Mouse (Mus musculus) neural tube, embryonic 13.5 days (tissue): ENCODE results near the gene Amigo2. TPM values are rescaled to one million over a fixed set of nuclear protein-coding genes. Genes with fewer than 3 reads are reported as not detected.

ENCODE experiments used
- ATAC-seq: fragments of 200-750 bp; cut with Nextera tagmentation; 2 replicates; pipeline ENCODE4 v1.8.0; 2017; ENCODE audit warnings: low read depth, mild to moderate bottlenecking, moderate TSS enrichment, moderate library complexity
- H3K27ac ChIP-seq: fragments of 300-500 bp; sonication (generic); replicated peaks from 2 replicates; pipeline ENCODE4 v1.5.1; 2015; ENCODE audit warnings: moderate library complexity, mild to moderate bottlenecking, inconsistent platforms
- H3K27me3 ChIP-seq: fragments of 300-500 bp; sonication (generic); 2 replicates; pipeline ENCODE4 v1.6.1; 2015; ENCODE audit warnings: mild to moderate bottlenecking, inconsistent platforms
- H3K36me3 ChIP-seq: fragments of 300-500 bp; sonication (generic); 2 replicates; pipeline ENCODE4 v1.6.1; 2015; ENCODE audit warnings: mild to moderate bottlenecking, inconsistent platforms
- H3K4me1 ChIP-seq: fragments of 300-500 bp; sonication (generic); replicated peaks from 2 replicates; pipeline ENCODE4 v1.6.1; 2015; ENCODE audit warnings: inconsistent platforms
- H3K4me2 ChIP-seq: fragments of 300-500 bp; sonication (generic); 2 replicates; pipeline ENCODE4 v1.6.1; 2015; ENCODE audit warnings: inconsistent platforms, mild to moderate bottlenecking, moderate library complexity
- H3K4me3 ChIP-seq: fragments of 300-500 bp; sonication (generic); 2 replicates; pipeline ENCODE4 v1.5.1; 2015; ENCODE audit warnings: mild to moderate bottlenecking, inconsistent platforms
- H3K9ac ChIP-seq: fragments of 300-500 bp; sonication (generic); 2 replicates; pipeline ENCODE4 v1.6.1; 2015; ENCODE audit warnings: moderate library complexity, mild to moderate bottlenecking, inconsistent platforms
- H3K9me3 ChIP-seq: fragments of 300-500 bp; sonication (generic); 2 replicates; pipeline ENCODE4 v1.6.1; 2016; ENCODE audit warnings: inconsistent platforms
- WGBS: fragments of 180-500 bp; shearing (Covaris S2); methylation state at CpG from one replicate; pipeline ENCODE4 v1.1.7; 2015; 5-methylcytosine and 5-hydroxymethylcytosine counted together
- polyA plus RNA-seq: library from polyadenylated mRNA; unstranded; fragments of >200 nt; fragmentation: Nextera tagmentation; extraction: Ambion mirVana; gene quantifications from 2 replicates; pipeline ENCODE4 v1.2.1, GENCODE M21; 2015

Amigo2 gene
- polyA plus RNA-seq, 1 experiment from 2014 or later, result 6.3 TPM

DNA sequence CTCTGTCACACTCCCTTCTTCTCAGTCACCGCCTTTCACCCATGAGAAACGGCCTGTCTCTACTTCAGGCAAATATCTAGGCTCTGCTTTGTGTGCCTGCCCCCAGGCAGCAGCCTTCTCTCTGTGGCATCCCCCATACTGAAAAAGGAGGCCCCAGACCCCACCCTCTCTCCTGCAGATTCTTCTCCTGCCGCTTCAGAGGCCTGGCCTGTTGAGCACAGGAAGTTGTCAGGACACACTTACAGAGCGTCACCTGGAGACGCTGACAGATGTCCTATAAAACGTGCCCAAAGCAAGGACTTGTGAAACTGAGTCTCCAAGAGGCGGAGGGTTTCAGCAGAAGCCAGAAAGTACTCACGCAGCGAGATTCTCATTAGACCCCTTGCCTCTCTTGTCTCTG lies 33.7 kb upstream of the Amigo2 start:
- Histone ChIP-seq H3K27ac (no peak overlapping the region), H3K4me2 (no peak overlapping the region), H3K4me3 (no peak overlapping the region), H3K27me3 (no peaks in the 10 kb centered on the region), H3K36me3 (no peaks in the 10 kb centered on the region), H3K9me3 (no peaks in the 10 kb centered on the region), H3K4me1 (peaks cover 30% of the 10 kb centered on the region), H3K9ac (no peak overlapping the region)
- ATAC-seq, result no peak
- WGBS, result 63% methylated on average over 9 of the region's 9 CpGs

DNA sequence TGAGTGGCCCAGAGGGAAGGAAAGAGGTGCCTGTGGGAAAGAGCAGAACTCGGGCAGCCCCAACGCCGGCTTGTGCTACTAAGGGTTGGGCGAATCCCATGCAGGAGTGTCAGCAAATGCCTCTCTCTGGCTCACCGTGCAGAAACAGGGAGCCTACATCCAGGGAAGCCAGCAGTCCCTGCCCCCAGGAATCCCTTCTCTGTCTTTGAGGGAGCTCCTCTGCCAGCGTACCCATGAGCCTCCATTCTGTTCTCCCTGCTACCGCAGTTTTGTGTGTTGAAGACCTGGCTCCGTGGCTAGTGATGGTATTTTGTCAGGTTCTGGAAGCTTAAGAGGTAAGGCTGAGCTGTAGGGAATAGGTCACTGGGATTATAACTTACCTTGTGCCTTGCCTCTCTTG lies 33.0 kb upstream of the Amigo2 start:
- H3K27ac ChIP-seq, result no peak overlapping the region
- peaks cover 35% of the 10 kb centered on the region for H3K4me1 ChIP-seq
- H3K9ac ChIP-seq, result no peak overlapping the region
- no peak overlapping the region for H3K4me2 ChIP-seq
- no peaks in the 10 kb centered on the region for H3K27me3 ChIP-seq
- H3K4me3 ChIP-seq, result no peak overlapping the region
- no peak for ATAC-seq
- no peaks in the 10 kb centered on the region for H3K36me3 ChIP-seq
- H3K9me3 ChIP-seq, result no peaks in the 10 kb centered on the region
- 90% methylated on average over 8 of the region's 8 CpGs for WGBS

DNA sequence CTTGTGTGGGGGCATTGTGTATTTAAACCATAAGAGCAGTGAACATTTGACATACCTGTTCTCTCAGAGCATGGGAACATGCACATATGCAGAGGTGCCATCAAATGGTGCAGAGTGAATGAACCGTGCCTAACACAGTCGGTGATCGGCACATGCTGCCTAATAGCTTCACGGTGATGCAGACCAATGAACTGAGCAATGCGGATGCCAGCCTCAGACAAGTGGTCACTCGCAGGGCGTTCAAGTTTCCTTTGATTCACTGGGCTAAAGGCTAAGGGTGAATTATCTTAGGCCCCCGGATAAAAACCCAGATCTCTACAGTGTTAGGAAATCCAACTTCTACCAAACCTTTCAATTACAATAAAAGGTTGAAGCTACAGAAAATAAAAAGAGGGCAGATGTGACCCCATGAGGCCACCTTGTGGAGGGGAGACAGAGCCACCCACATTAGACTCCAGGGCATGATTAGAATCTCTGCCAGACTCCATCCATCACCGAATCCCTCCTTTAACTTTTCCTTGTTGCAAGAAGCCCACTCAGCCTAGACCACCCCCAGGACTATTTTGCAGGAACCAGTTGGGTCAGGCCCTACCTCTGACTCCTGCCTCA lies 31.4 kb upstream of the Amigo2 start:
- 84% methylated on average over 9 of the region's 9 CpGs for WGBS
- Histone ChIP-seq H3K4me1 (peaks cover 35% of the 10 kb centered on the region), H3K4me2 (no peak overlapping the region), H3K9me3 (no peaks in the 10 kb centered on the region), H3K27ac (no peak overlapping the region), H3K4me3 (no peak overlapping the region), H3K9ac (no peak overlapping the region), H3K36me3 (no peaks in the 10 kb centered on the region), H3K27me3 (no peaks in the 10 kb centered on the region)
- no peak for ATAC-seq

DNA sequence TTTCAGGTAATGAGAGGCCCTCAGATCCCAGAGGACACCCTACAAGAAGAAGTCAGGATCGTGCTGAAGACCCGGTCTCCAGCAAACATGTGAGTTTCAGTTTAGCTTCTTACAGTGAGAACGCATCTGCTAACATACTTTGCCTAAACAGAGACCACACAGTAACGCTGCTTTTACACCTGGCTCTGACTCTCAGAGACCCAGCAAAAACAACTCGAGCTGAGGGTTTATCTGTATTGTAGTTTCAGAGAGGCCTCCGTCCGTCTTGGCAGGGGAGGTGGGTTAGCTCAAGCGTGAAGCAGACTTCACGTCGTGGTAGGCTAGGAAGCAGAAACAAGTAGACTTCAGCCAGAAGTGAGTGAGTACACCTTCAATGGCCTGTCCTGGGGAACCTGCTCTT lies 30.2 kb upstream of the Amigo2 start:
- no peak overlapping the region for H3K27ac ChIP-seq

DNA sequence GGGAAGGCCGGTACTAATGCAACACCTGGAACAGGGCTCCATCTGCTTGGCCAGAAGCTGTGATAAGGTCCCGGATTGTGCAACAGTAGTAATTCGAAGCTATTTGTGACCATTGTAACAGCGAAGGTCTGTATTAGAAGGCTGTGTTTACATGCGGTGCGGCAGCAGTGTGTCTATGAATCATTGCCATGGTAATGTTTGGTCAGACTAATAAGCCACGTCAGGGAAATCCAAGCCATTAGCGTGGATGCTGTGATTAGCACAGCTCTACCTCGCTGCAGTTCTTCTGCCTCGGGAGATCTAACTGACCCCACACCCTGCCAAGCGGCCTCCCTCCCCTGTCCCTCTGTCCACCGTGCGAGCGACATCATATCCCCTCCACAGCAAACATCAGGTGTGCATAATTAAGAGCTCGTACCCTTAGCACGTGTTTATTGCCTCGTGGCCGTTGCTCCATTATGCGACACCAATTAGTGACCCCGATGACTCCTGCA lies 29.6 kb upstream of the Amigo2 start:
- Histone ChIP-seq H3K4me2 (peak overlapping the region; percentile 20; the same call in 1 of the 2 replicates), H3K4me1 (peaks cover 32% of the 10 kb centered on the region), H3K27me3 (no peaks in the 10 kb centered on the region), H3K4me3 (no peak overlapping the region), H3K9ac (peak overlapping the region; percentile 9; the same call in 1 of the 2 replicates), H3K9me3 (no peaks in the 10 kb centered on the region), H3K27ac (no peak overlapping the region), H3K36me3 (no peaks in the 10 kb centered on the region)
- ATAC-seq, result 0 out of 2 replicates have a peak, but pooled peaks have one; percentile 36
- WGBS, result 47% methylated on average over 20 of the region's 20 CpGs

More for the DNA sequence above, 30.2 kb upstream of the Amigo2 start:
- no peaks in the 10 kb centered on the region for H3K27me3 ChIP-seq
- H3K9me3 ChIP-seq, result no peaks in the 10 kb centered on the region
- peaks cover 35% of the 10 kb centered on the region for H3K4me1 ChIP-seq
- 70% methylated on average over 10 of the region's 10 CpGs for WGBS
- H3K4me3 ChIP-seq, result no peak overlapping the region
- H3K4me2 ChIP-seq, result no peak overlapping the region
- no peak overlapping the region for H3K9ac ChIP-seq
- no peak for ATAC-seq
- H3K36me3 ChIP-seq, result no peaks in the 10 kb centered on the region

DNA sequence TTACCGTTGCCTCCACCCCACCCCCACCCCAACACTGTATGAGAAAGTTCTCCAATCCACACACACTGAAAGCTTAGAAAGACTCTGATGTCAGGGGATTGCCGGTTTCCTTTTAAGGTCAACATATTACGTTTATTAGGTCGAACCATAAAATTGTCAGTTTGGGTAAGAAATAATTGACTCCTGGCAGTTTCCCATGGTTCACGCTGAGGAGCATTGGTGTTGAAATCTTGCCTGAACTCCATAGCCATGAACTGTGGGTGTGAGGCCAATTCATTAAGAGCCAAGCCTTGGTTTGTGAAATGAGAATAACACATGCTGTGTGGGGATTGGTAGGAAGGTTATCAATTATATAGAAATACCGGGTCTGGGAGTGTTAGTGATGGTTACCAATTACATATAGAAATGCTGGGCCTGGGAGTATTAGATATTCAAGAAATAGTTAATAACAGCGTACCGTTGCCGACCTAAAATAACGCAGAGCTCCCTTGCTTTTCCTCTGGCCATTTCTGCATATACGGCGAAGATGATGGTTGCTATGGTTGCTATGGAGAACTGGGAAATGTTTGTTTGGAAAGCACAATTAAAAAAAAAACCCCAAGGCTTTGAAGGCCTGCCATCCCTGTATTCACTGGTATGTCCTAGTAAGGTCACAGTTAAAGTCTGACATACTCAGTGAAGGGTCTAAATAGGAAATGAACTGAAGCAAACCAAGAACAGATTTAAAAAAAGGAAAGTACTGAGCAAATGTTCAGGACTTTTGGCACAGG lies 28.7 kb upstream of the Amigo2 start:
- WGBS, result 78% methylated on average over 12 of the region's 12 CpGs
- no peaks in the 10 kb centered on the region for H3K9me3 ChIP-seq
- H3K36me3 ChIP-seq, result no peaks in the 10 kb centered on the region
- H3K4me3 ChIP-seq, result no peak overlapping the region
- H3K4me1 ChIP-seq, result peaks cover 30% of the 10 kb centered on the region
- H3K27me3 ChIP-seq, result no peaks in the 10 kb centered on the region
- H3K9ac ChIP-seq, result no peak overlapping the region
- no peak for ATAC-seq
- no peak overlapping the region for H3K4me2 ChIP-seq
- no peak overlapping the region for H3K27ac ChIP-seq

DNA sequence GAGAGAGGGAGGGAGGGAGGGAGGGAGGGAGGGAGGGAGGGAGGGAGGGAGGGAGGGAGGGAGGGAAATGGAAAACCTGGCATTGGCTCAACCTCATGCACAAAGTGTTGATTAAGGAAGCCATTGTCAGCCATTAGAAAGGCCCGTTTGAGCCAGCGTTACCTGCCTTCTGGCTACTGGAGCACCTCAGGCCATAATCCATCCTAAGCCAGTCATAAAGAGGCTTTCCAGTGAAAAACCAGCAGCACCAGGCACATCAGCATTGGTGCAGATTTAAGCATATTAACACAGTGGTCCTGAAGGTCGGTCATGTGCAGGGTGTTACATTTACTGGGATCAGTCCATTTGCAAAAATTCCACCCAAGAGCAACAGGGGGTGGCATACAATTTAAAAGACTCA lies 25.7 kb upstream of the Amigo2 start:
- H3K9me3 ChIP-seq, result no peaks in the 10 kb centered on the region
- H3K27me3 ChIP-seq, result no peaks in the 10 kb centered on the region
- no peak overlapping the region for H3K27ac ChIP-seq
- no peaks in the 10 kb centered on the region for H3K36me3 ChIP-seq
- H3K4me3 ChIP-seq, result no peak overlapping the region
- peaks cover 22% of the 10 kb centered on the region for H3K4me1 ChIP-seq
- no peak overlapping the region for H3K4me2 ChIP-seq
- no peak for ATAC-seq
- no peak overlapping the region for H3K9ac ChIP-seq
- WGBS, result 80% methylated on average over 3 of the region's 3 CpGs

DNA sequence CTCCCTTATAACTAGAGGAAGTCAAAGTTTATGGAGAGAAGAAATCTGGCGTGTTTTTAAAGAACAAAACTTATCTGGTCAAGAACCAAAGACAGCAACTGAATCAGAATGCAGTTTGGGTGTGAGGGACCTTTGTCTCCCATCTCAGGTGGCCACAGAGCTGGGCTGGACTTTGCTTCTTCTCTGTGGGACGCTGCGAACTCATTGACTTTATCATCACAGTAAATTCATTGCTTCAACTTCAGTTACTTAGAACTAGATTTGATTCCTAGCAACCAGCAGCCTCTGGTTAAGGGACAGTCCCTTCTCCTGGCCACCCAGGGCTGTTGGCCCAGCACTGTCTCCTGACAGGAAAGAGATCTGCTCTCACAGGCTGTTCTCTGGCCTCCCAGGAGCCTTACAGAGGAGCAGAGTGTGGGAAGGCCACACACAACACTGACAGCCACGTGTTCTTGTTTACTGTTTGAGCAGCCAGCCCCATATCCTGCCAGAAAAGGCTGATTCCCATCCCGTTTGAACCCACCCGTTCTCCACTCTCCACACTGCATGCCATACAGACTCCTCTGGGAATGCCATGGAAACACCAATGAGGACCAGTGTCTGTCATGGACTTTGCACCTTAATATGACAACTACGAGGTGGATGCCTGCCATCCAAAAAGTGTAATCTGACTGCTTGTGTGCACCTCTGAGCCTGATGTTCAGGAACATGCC lies 25.1 kb upstream of the Amigo2 start:
- Histone ChIP-seq H3K27ac (no peak overlapping the region), H3K9me3 (no peaks in the 10 kb centered on the region), H3K36me3 (no peaks in the 10 kb centered on the region), H3K9ac (no peak overlapping the region), H3K4me2 (no peak overlapping the region), H3K4me1 (peaks cover 18% of the 10 kb centered on the region), H3K4me3 (no peak overlapping the region), H3K27me3 (no peaks in the 10 kb centered on the region)
- 50% methylated on average over 7 of the region's 7 CpGs for WGBS
- ATAC-seq, result no peak

DNA sequence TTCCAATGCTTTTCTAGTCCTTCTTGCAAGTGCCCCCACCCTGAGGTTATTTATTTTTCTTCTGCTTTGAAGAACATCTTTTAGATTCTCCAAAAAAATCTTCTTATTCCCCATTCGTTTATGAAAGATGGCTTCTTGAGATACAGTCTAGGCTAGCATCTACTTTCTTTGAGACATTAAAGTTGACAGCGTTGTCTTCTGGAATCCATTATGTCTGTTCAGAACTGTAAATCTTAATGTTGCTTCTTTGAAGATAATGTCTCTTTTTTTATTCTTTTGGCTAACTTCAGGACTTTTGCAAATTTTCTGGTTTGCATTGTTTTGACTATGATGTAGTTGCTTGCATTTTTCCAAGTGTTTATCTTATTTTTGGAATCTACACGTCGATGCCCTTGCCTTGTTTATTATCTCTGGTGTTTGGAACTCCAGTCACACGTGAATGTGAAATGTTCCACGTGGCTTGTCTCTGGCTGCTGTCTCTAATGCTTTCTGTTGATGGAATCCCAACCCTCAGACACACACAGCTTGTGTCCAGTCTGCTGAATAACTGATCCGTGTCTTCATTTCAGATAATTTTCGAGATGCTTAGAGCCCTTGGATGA lies 20.1 kb upstream of the Amigo2 start:
- Histone ChIP-seq H3K9ac (no peak overlapping the region), H3K27me3 (no peaks in the 10 kb centered on the region), H3K9me3 (no peaks in the 10 kb centered on the region), H3K4me3 (no peak overlapping the region), H3K36me3 (no peaks in the 10 kb centered on the region), H3K4me2 (no peak overlapping the region), H3K27ac (no peak overlapping the region), H3K4me1 (no peaks in the 10 kb centered on the region; the same call in 1 of the 2 replicates)
- WGBS, result 71% methylated on average over 8 of the region's 8 CpGs
- no peak for ATAC-seq

DNA sequence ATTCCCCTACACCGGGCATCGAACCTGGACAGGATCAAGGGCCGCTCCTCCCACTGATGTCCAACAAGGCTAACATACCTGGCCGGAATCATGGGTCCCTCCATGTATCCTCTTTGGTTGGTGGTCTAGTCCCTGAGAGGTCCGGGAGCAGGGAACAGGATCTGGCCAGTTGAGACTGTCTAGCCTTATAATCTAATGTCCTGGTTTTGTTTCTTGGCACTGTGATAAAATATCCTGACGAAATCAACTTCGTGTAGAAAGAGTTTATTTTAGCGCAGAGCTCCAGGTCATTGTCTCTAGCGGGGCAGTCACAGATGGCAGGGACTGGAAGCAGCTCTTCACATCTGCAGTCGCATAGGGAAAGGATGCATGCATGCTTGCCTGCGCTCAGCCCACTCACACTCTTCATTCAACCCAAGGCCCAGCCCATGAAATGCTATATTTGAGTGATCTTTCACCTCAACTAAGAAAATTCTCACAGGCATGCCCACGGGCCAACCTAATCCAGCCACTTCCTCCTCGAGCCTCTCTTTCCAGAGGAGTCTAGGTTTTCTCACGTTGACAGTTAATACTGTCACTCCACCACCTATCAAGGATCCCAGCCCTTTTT lies 19.3 kb upstream of the Amigo2 start:
- Histone ChIP-seq H3K9me3 (no peaks in the 10 kb centered on the region), H3K36me3 (no peaks in the 10 kb centered on the region), H3K4me2 (no peak overlapping the region), H3K27ac (no peak overlapping the region), H3K27me3 (no peaks in the 10 kb centered on the region), H3K4me1 (no peaks in the 10 kb centered on the region), H3K9ac (no peak overlapping the region), H3K4me3 (no peak overlapping the region)
- ATAC-seq, result no peak
- WGBS, result 85% methylated on average over 14 of the region's 14 CpGs

DNA sequence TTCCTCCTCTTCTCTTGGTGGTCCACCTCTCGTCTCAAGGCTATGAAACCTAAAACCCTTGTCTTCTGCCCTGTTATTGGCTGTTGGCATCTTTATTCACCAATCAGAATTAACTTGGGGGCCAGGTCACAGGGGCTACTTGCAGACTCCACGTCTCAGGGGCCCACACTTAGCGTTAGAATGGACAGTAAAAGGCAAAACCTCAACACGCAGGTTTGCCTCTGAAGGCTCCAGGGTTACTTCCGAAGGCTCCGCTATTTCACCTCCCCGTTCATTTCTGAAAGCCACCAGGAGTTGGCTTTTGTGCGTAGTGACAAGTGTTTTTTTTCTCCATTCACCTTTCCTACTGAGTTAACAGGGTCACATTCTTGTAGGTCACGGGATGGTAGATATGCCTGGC lies 15.2 kb upstream of the Amigo2 start:
- Histone ChIP-seq H3K36me3 (no peaks in the 10 kb centered on the region), H3K4me2 (no peak overlapping the region), H3K27me3 (no peaks in the 10 kb centered on the region), H3K9ac (no peak overlapping the region), H3K4me1 (no peaks in the 10 kb centered on the region), H3K4me3 (no peak overlapping the region), H3K9me3 (no peaks in the 10 kb centered on the region), H3K27ac (no peak overlapping the region)
- 78% methylated on average over 9 of the region's 9 CpGs for WGBS
- no peak for ATAC-seq
